Comparison of ENCODE assay signal across 9 mouse cellular contexts in the genomic region with DNA sequence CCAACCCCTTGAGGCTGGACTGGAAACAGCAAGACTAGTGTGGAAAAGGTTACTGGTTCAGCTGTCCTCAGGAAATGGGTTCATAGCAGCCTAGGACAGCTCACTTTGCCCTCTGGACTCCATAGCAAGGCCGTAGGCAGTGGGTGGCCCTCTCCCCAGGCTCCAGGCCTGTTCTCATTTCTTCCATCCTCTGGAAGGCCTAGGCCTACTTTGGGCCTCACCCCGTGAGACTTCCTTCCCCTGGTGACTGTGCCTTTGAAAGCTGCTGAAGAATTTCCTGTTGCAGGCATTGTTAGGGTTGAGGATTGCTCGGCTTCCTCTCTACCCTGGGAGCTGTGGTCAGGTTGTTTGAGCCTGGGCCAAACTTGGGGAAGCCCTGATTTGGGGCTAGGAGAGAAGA. TPM values are rescaled to one million over a fixed set of nuclear protein-coding genes. Genes with fewer than 3 reads are reported as not detected.
DNase-seq lines count a peak whose midpoint lies in the region; ATAC-seq and TF ChIP-seq lines count a peak whose summit lies in the region.
"Had no signal": no experiment of that assay in that cellular context is flagged by ENCODE, and none has a peak within 500 bp of the region (broad histone marks: within the 10 kb centered on the region; RNA-seq: fewer than 3 reads in every experiment).

No protein-coding gene starts in this region.

- no peaks in the 10 kb centered on the region for H3K36me3 ChIP-seq in heart, embryonic 11.5 days (ENCODE audit: control insufficient read depth, insufficient read depth, low read length)
- H3K36me3 ChIP-seq in small intestine, adult 2 months (ENCODE audit: control insufficient read depth, insufficient read depth, low read length): no peaks in the 10 kb centered on the region
- H3K36me3 ChIP-seq in hindbrain, embryonic 11.5 days (ENCODE audit: control insufficient read depth, insufficient read depth, low read length): no peaks in the 10 kb centered on the region

- no peak overlapping the region for H3K4me3 ChIP-seq in left cerebral cortex, adult 2 months
- H3K4me3 ChIP-seq in heart, embryonic 11.5 days (ENCODE audit: low read depth, low read length): no peak overlapping the region
- no peak overlapping the region for H3K4me3 ChIP-seq in small intestine, adult 2 months (ENCODE audit: low read depth, low read length)
- H3K4me3 ChIP-seq in hindbrain, embryonic 11.5 days (ENCODE audit: low read depth, low read length): no peak overlapping the region

- TF ChIP-seq CTCF in left cerebral cortex, adult 2 months (IDR thresholded peaks at IDR 0.05): no peak
- TF ChIP-seq CTCF in small intestine, adult 2 months (IDR thresholded peaks at IDR 0.05; ENCODE audit: extremely low read depth, insufficient read length, insufficient replicate concordance, low read depth, low read length): no peak

- intact Hi-C loops in left cerebral cortex, adult 2 months (cut with DNase I): no loop called here
- intact Hi-C loops in left cerebral cortex, postnatal 14 days (cut with DNase I): no loop called here

- H3K27ac ChIP-seq in left cerebral cortex, adult 2 months: peak overlapping the region; percentile 22; the same call in 1 of the 2 replicates
- 0 out of 2 replicates have a peak overlapping the region, but pooled peaks have one; percentile 10 for H3K27ac ChIP-seq in heart, embryonic 11.5 days (ENCODE audit: low read depth, low read length)
- peak overlapping the region; percentile 75 for H3K27ac ChIP-seq in small intestine, adult 2 months (ENCODE audit: insufficient read depth, low read depth, low read length)
- no peak overlapping the region for H3K27ac ChIP-seq in hindbrain, embryonic 11.5 days (ENCODE audit: low read depth, low read length)

- no peaks in the 10 kb centered on the region for H3K27me3 ChIP-seq in heart, embryonic 11.5 days (ENCODE audit: control insufficient read depth, insufficient read depth, low read length)
- H3K27me3 ChIP-seq in small intestine, adult 2 months (ENCODE audit: control insufficient read depth, insufficient read depth, low read length): no peaks in the 10 kb centered on the region
- H3K27me3 ChIP-seq in hindbrain, embryonic 11.5 days (ENCODE audit: control insufficient read depth, insufficient read depth, low read length): no peaks in the 10 kb centered on the region
- H3K27me3 ChIP-seq: Patski had no signal

- no peak overlapping the region for H3K9ac ChIP-seq in heart, embryonic 11.5 days (ENCODE audit: low read depth, low read length)
- H3K9ac ChIP-seq in hindbrain, embryonic 11.5 days (ENCODE audit: low read depth, low read length): no peak overlapping the region

- no peak for DNase-seq in left cerebral cortex, adult 2 months (ENCODE audit: extremely low spot score in 1 of 2, low spot score in 2 of 2)
- DNase-seq in left cerebral cortex, adult 8-10 months (ENCODE audit: low spot score in 2 of 2): no peak
- DNase-seq in kidney, postnatal 25 days: peak; percentile 31 to 71
- no peak for DNase-seq in embryo, embryonic 11 days
- no peak for DNase-seq in hindbrain, embryonic 11.5 days (ENCODE audit: low spot score)
- no peak for DNase-seq in left cerebral cortex, postnatal 14 days (ENCODE audit: low spot score in 2 of 2)

- H3K4me2 ChIP-seq in heart, embryonic 11.5 days: no peak overlapping the region
- no peak overlapping the region for H3K4me2 ChIP-seq in hindbrain, embryonic 11.5 days (replicated peaks; ENCODE audit: low read depth, low read length)

- WGBS in heart, embryonic 11.5 days (ENCODE audit: insufficient replicate concordance): 44% methylated on average over 3 of the region's 3 CpGs
- 73% methylated on average over 3 of the region's 3 CpGs for WGBS in small intestine, adult 2 months
- WGBS in hindbrain, embryonic 11.5 days: 67% methylated on average over 3 of the region's 3 CpGs

- no peak for TF ChIP-seq POLR2A in small intestine, adult 2 months (IDR thresholded peaks at IDR 0.05; ENCODE audit: low read depth, low read length)

- no peaks in the 10 kb centered on the region for H3K4me1 ChIP-seq in heart, embryonic 11.5 days (ENCODE audit: control insufficient read depth, insufficient read depth, low read length)
- peaks cover 3% of the 10 kb centered on the region for H3K4me1 ChIP-seq in small intestine, adult 2 months (ENCODE audit: control insufficient read depth, insufficient read depth, insufficient read length, low read length)
- no peaks in the 10 kb centered on the region for H3K4me1 ChIP-seq in hindbrain, embryonic 11.5 days (replicated peaks; ENCODE audit: control insufficient read depth, insufficient read depth, low read length)

- no peak for ATAC-seq in heart, embryonic 11.5 days (replicated peaks; ENCODE audit: insufficient number of reproducible peaks, low FRiP score, low TSS enrichment)
- ATAC-seq in hindbrain, embryonic 11.5 days (ENCODE audit: low FRiP score): no peak
- ATAC-seq: Patski had no signal

- no peaks in the 10 kb centered on the region for H3K9me3 ChIP-seq in heart, embryonic 11.5 days (replicated peaks; ENCODE audit: control insufficient read depth, low read length)
- no peaks in the 10 kb centered on the region for H3K9me3 ChIP-seq in hindbrain, embryonic 11.5 days (ENCODE audit: control insufficient read depth, low read length)

RNA-seq across cellular contexts. Expression of a gene that starts 22.1 kb away (rescaled TPM):
- under 1 TPM; 0.18 to 0.21 TPM for total RNA-seq in left cerebral cortex, adult 2 months (2021)
- under 1 TPM; 0.09 to 0.42 (median 0.27) TPM for total RNA-seq in left cerebral cortex, adult 8-10 months (2022)
- polyA plus RNA-seq in heart, embryonic 11.5 days (2014; fragmentation: Nextera tagmentation; extraction: Ambion mirVana): 1.0 and 1.3 TPM in 2 replicates
- 0.10 TPM in 1 of 2 replicates, not detected in the other for polyA plus RNA-seq in small intestine, adult 2 months (2012; rRNA removed)
- polyA plus RNA-seq in hindbrain, embryonic 11.5 days (2014; fragmentation: Nextera tagmentation; extraction: Ambion mirVana): 2.1 and 3.8 TPM in 2 replicates
- under 1 TPM; 0.35 to 0.36 TPM for total RNA-seq in left cerebral cortex, postnatal 14 days (2021)

RNA-seq across cellular contexts. Expression of a gene that starts 48.5 kb away (rescaled TPM):
- total RNA-seq in left cerebral cortex, adult 2 months (2021): 10 to 100 TPM; 33.3 to 36.3 TPM
- total RNA-seq in left cerebral cortex, adult 8-10 months (2022): 10 to 100 TPM; 32.2 to 42.0 (median 35.1) TPM
- polyA plus RNA-seq in heart, embryonic 11.5 days (2014; fragmentation: Nextera tagmentation; extraction: Ambion mirVana): 2.1 and 2.4 TPM in 2 replicates
- polyA plus RNA-seq in small intestine, adult 2 months (2012; rRNA removed): 15.3 and 16.5 TPM in 2 replicates
- 1.9 and 2.6 TPM in 2 replicates for polyA plus RNA-seq in hindbrain, embryonic 11.5 days (2014; fragmentation: Nextera tagmentation; extraction: Ambion mirVana)
- total RNA-seq in left cerebral cortex, postnatal 14 days (2021): 10 to 100 TPM; 33.4 to 36.2 TPM

Comparison
In these comparisons a context has a peak if more than half of its experiments do, and no peak if none do; other contexts are left out.
1. DNase-seq: peak in kidney, postnatal 25 days (2 of 2); none in left cerebral cortex, adult 2 months (0 of 2), left cerebral cortex, adult 8-10 months (0 of 2), embryo, embryonic 11 days (single experiment), hindbrain, embryonic 11.5 days (single experiment) and left cerebral cortex, postnatal 14 days (0 of 2).